Mouse (Mus musculus) midbrain, embryonic 16.5 days (tissue): ENCODE measurements around the gene Rsg1. TPM values are rescaled to one million over a fixed set of nuclear protein-coding genes. Genes with fewer than 3 reads are reported as not detected.

Source experiments
- ATAC-seq: fragments of 200-750 bp; cut with Nextera tagmentation; 2 replicates; pipeline ENCODE4 v1.8.0; 2017; ENCODE audit warnings: moderate TSS enrichment
- H3K27ac ChIP-seq: fragments of 300-500 bp; sonication (generic); 2 replicates; pipeline ENCODE4 v1.5.1; 2014; ENCODE audit warnings: mild to moderate bottlenecking, low read length, mixed read lengths
- H3K27me3 ChIP-seq: fragments of 300-500 bp; sonication (generic); 2 replicates; pipeline ENCODE4 v1.6.1; 2014; ENCODE audit warnings: low read depth, low read length, mixed read lengths; ENCODE audit not compliant: control insufficient read depth, insufficient read depth
- H3K36me3 ChIP-seq: fragments of 300-500 bp; sonication (generic); 2 replicates; pipeline ENCODE4 v1.6.1; 2014; ENCODE audit warnings: mild to moderate bottlenecking, low read length, moderate library complexity, mixed read lengths; ENCODE audit not compliant: control insufficient read depth, insufficient read depth
- H3K4me1 ChIP-seq: fragments of 300-500 bp; sonication (generic); 2 replicates; pipeline ENCODE4 v1.6.1; 2014; ENCODE audit warnings: mild to moderate bottlenecking, low read length, mixed read lengths; ENCODE audit not compliant: control insufficient read depth, insufficient read depth
- H3K4me2 ChIP-seq: fragments of 300-500 bp; sonication (generic); 2 replicates; pipeline ENCODE4 v1.6.1; 2014; ENCODE audit warnings: mild to moderate bottlenecking, low read length, mixed read lengths
- H3K4me3 ChIP-seq: fragments of 300-500 bp; sonication (generic); 2 replicates; pipeline ENCODE4 v1.5.1; 2014; ENCODE audit warnings: low read depth, mild to moderate bottlenecking, low read length, moderate library complexity, mixed read lengths
- H3K9ac ChIP-seq: fragments of 300-500 bp; sonication (generic); 2 replicates; pipeline ENCODE4 v1.6.1; 2014; ENCODE audit warnings: low read depth, low read length, mixed read lengths
- H3K9me3 ChIP-seq: fragments of 300-500 bp; sonication (generic); replicated peaks from 2 replicates; pipeline ENCODE4 v1.6.1; 2014; ENCODE audit warnings: mild to moderate bottlenecking, low read length, mixed read lengths; ENCODE audit not compliant: control insufficient read depth, poor library complexity, severe bottlenecking
- WGBS: fragments of 180-500 bp; shearing (Covaris S2); extraction: QIAGEN DNeasy Blood & Tissue Kit; methylation state at CpG from one replicate; pipeline ENCODE4 v1.1.7; 2014; 5-methylcytosine and 5-hydroxymethylcytosine counted together
- polyA plus RNA-seq: library from polyadenylated mRNA; unstranded; fragments of >200 nt; fragmentation: Nextera tagmentation; extraction: Ambion mirVana; gene quantifications from 2 replicates; pipeline ENCODE4 v1.2.1, GENCODE M21; 2015

The Rsg1 gene
- polyA plus RNA-seq, 1 experiment from 2014 or later, result 7.9 TPM

DNA sequence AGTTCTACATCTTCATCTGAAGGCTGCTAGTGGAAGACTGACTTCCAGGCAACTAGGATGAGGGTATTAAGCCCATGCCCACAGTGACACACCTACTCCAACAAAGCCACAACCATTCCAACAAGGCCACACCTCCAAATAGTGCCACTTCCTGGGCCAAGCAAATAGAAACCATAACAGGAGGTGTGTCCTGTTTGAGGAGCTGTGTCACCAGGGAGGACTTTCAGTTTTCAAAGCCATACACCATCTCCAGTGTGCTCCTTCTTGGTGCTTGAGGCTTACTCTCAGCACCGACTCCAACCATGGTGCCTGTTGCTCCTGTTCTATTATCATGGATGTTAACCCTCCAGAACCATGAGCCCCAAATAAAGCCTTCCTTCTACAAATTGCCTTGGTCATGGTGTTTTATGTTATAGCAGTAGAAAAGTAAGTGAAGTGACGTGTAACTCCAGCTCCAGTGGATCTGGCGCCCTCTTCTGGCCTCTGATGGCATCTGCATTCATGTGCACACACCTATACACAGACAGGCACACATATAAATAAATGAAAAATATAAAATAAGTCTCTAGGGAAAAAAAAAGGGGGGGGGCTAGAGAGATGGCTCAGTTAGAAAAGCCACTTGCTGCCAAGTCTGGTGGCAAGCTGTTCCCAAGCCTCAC lies 52.4 kb downstream of the Rsg1 start:
- H3K4me2 ChIP-seq, result no peak overlapping the region
- H3K4me3 ChIP-seq, result no peak overlapping the region
- H3K9me3 ChIP-seq, result no peaks in the 10 kb centered on the region
- ATAC-seq, result no peak
- no peaks in the 10 kb centered on the region for H3K4me1 ChIP-seq
- H3K9ac ChIP-seq, result no peak overlapping the region
- no peak overlapping the region for H3K27ac ChIP-seq
- WGBS, result 85% methylated on average over 3 of the region's 3 CpGs
- no peaks in the 10 kb centered on the region for H3K27me3 ChIP-seq
- no peaks in the 10 kb centered on the region for H3K36me3 ChIP-seq

DNA sequence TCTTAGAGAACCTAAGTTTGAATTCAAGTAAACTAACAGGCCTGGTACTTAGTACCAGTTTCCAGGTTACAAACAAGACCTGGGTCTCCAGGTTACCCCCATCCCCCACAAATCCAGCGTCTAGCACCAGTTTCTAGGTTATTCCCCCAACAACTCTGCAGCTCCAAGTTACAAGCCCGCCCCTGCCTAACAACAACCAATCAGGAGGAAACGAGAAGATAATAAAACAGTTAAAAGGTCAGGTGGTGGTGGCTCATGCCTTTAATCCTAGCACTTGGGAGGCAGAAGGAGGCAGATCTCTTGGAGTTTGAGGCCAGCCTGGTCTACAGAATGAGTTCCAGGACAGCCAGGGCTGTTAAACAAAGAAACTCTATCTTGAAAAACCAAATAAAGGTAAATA lies 53.5 kb downstream of the Rsg1 start:
- WGBS, result 78% methylated on average over 3 of the region's 3 CpGs
- Histone ChIP-seq H3K27ac (no peak overlapping the region), H3K9me3 (no peaks in the 10 kb centered on the region), H3K4me1 (no peaks in the 10 kb centered on the region), H3K27me3 (no peaks in the 10 kb centered on the region), H3K4me3 (no peak overlapping the region), H3K9ac (no peak overlapping the region), H3K36me3 (no peaks in the 10 kb centered on the region), H3K4me2 (no peak overlapping the region)
- no peak for ATAC-seq

- no peak overlapping the region for H3K27ac ChIP-seq
- H3K9me3 ChIP-seq, result no peaks in the 10 kb centered on the region
- H3K4me2 ChIP-seq, result no peak overlapping the region
- H3K36me3 ChIP-seq, result no peaks in the 10 kb centered on the region
- H3K9ac ChIP-seq, result no peak overlapping the region
- H3K4me1 ChIP-seq, result no peaks in the 10 kb centered on the region
- 47% methylated on average over 9 of the region's 9 CpGs for WGBS
- H3K4me3 ChIP-seq, result no peak overlapping the region
- no peaks in the 10 kb centered on the region for H3K27me3 ChIP-seq
- ATAC-seq, result no peak
Measured at GRCm38 (mm10) chr4:141267837-141268236, 54.1 kb downstream of the Rsg1 start.

GRCm38 (mm10) chr4:141268350-141268749 lies 54.6 kb downstream of the Rsg1 start:
- no peak overlapping the region for H3K27ac ChIP-seq
- H3K4me1 ChIP-seq, result peaks cover under 1% of the 10 kb centered on the region; the same call in 1 of the 2 replicates
- H3K36me3 ChIP-seq, result no peaks in the 10 kb centered on the region
- no peak for ATAC-seq
- H3K9ac ChIP-seq, result no peak overlapping the region
- no peaks in the 10 kb centered on the region for H3K9me3 ChIP-seq
- H3K4me2 ChIP-seq, result no peak overlapping the region
- H3K4me3 ChIP-seq, result no peak overlapping the region
- H3K27me3 ChIP-seq, result no peaks in the 10 kb centered on the region
- 83% methylated on average over 4 of the region's 4 CpGs for WGBS

- Histone ChIP-seq H3K4me2 (no peak overlapping the region), H3K4me1 (peaks cover 3% of the 10 kb centered on the region; the same call in 1 of the 2 replicates), H3K36me3 (no peaks in the 10 kb centered on the region), H3K27me3 (no peaks in the 10 kb centered on the region), H3K9ac (no peak overlapping the region), H3K27ac (no peak overlapping the region), H3K9me3 (no peaks in the 10 kb centered on the region), H3K4me3 (no peak overlapping the region)
- 89% methylated on average over 6 of the region's 6 CpGs for WGBS
- no peak for ATAC-seq
Measured at GRCm38 (mm10) chr4:141269080-141269479, 55.3 kb downstream of the Rsg1 start.

DNA sequence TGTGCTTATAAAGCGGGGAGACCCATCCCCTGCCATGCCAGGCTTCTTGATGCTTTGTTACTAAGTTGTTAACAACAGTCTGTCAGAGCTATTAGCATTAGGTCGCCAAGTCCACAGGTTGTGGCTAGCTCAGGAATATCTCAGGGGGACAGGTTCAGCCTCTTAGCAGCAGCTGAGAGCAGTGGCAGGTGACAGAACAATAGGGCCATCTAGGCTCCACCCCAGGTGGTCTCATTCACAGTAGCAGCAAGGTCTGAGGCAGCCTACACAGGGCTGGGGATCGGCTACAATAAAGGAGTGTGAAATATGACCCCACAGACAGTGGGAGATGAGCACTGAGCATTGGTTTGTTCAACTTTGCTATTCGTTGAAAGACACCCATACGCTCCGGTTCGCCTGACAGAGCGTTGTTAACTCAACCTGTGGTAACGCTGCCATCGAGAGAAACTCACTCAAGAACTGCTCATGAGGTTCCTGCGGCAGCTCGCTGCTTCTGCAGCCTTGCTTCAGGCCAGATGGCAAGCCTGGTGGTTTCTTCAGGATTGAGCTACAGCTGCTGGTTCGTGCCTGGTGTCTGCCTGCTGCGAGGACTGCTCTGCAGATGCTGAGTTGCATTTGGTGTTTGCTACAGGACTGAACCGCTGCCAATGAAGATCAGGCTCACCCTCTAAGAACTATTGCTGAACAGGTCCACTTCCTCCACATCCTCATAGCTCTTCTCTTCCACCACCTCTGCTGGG lies 56.6 kb downstream of the Rsg1 start:
- 63% methylated on average over 15 of the region's 15 CpGs for WGBS
- Histone ChIP-seq H3K36me3 (no peaks in the 10 kb centered on the region), H3K9ac (no peak overlapping the region), H3K4me2 (no peak overlapping the region), H3K9me3 (no peaks in the 10 kb centered on the region), H3K4me1 (peaks cover 11% of the 10 kb centered on the region; the same call in 1 of the 2 replicates), H3K4me3 (no peak overlapping the region), H3K27me3 (no peaks in the 10 kb centered on the region), H3K27ac (no peak overlapping the region)
- no peak for ATAC-seq

GRCm38 (mm10) chr4:141271228-141271627 lies 57.5 kb downstream of the Rsg1 start:
- H3K9me3 ChIP-seq, result no peaks in the 10 kb centered on the region
- no peak for ATAC-seq
- no peak overlapping the region for H3K9ac ChIP-seq
- no peaks in the 10 kb centered on the region for H3K36me3 ChIP-seq
- no peaks in the 10 kb centered on the region for H3K27me3 ChIP-seq
- H3K4me1 ChIP-seq, result peaks cover 11% of the 10 kb centered on the region; the same call in 1 of the 2 replicates
- no peak overlapping the region for H3K4me3 ChIP-seq
- 80% methylated on average over 7 of the region's 7 CpGs for WGBS
- no peak overlapping the region for H3K27ac ChIP-seq
- no peak overlapping the region for H3K4me2 ChIP-seq

DNA sequence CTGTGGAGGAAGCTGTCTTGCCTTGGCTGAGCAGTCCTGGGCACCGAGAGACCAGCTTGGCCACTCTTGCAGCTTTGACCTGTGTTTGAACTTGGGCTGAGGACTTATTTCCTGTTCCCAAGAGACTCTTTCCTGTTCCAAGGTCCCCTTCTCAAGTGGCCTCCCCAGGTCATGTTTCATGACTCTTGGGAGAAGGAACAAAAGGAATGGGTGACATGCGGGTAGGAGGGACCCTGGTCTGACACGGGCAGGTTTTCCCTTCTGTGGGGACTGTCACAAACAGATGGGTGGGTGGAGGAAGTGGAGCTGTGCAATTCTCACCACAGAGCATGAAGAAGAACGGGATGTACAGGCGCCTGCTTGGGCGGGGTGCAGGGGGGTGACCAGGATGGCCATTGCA lies 58.0 kb downstream of the Rsg1 start:
- Histone ChIP-seq H3K4me1 (peaks cover 11% of the 10 kb centered on the region; the same call in 1 of the 2 replicates), H3K4me2 (no peak overlapping the region), H3K4me3 (no peak overlapping the region), H3K27me3 (no peaks in the 10 kb centered on the region), H3K27ac (no peak overlapping the region), H3K9me3 (no peaks in the 10 kb centered on the region), H3K36me3 (no peaks in the 10 kb centered on the region), H3K9ac (no peak overlapping the region)
- WGBS, result 86% methylated on average over 6 of the region's 6 CpGs
- no peak for ATAC-seq

GRCm38 (mm10) chr4:141272878-141273277 lies 59.1 kb downstream of the Rsg1 start:
- Histone ChIP-seq H3K36me3 (no peaks in the 10 kb centered on the region), H3K4me2 (peak overlapping the region; percentile 42), H3K9ac (0 out of 2 replicates have a peak overlapping the region, but pooled peaks have one; percentile 11), H3K27me3 (no peaks in the 10 kb centered on the region), H3K4me1 (peaks cover 11% of the 10 kb centered on the region; the same call in 1 of the 2 replicates), H3K4me3 (0 out of 2 replicates have a peak overlapping the region, but pooled peaks have one; percentile 5), H3K9me3 (no peaks in the 10 kb centered on the region), H3K27ac (no peak overlapping the region)
- WGBS, result 11% methylated on average over 14 of the region's 14 CpGs
- no peak for ATAC-seq
